Mouse (Mus musculus): ENCODE measurements around the gene Ttc28.

- TF ChIP-seq CTCF (IDR thresholded peaks at IDR 0.05; ENCODE audit: control insufficient read depth, insufficient read depth, insufficient read length) = no peak
- no peak for TF ChIP-seq MAX (IDR thresholded peaks at IDR 0.05)
- TF ChIP-seq USF1 (IDR thresholded peaks at IDR 0.05; ENCODE audit: low read depth) = no peak
- TF ChIP-seq MYOG (IDR thresholded peaks at IDR 0.05; ENCODE audit: control insufficient read depth, extremely low read depth, insufficient read length) = no peak
- no peak for TF ChIP-seq CEBPB (IDR thresholded peaks at IDR 0.05; ENCODE audit: low read depth)
Measured at GRCm38 (mm10) chr5:110978461-110978860, 98.9 kb downstream of the Ttc28 start.
